Mouse (Mus musculus) heart, adult 2 months (tissue): ENCODE measurements around the gene Krtap4-16.
"Not testable (repeated sequence)": the region's sequence is repeated elsewhere in the genome, so short reads cannot be mapped to it uniquely, and the experiment has no call there.

ENCODE experiments used
- CTCF ChIP-seq: fragments of 200-600 bp; IDR thresholded peaks from 2 replicates; pipeline ENCODE4 v1.8.1; 2022; ENCODE audit warnings: antibody characterized with exemption, mild to moderate bottlenecking, moderate library complexity
- POLR2A ChIP-seq: fragments of 200-500 bp; IDR thresholded peaks from 2 replicates; pipeline ENCODE4 v1.6.1; 2011; ENCODE audit warnings: mild to moderate bottlenecking, low read depth, low read length, control low read depth; ENCODE audit not compliant: insufficient read depth

DNA sequence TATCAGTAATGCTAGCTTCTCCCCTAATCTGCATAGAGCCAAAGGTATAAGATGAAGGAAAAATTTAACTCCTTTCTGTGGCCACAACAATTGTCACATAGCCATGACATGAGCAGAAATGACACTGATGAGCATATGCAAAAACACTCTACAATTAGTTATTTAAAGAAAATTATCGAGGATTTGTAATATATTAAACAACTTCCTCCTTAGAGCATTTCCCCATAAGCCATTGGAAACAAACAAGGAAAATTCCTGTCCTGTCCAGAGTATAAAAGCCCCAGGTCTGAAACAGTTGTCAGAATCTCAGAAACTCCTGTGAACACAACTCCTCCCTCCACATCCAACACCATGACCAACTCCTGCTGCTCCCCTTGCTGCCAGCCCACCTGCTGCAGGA lies 12.8 kb upstream of the Krtap4-16 start, which contains the start of gene Gm11559:
- TF ChIP-seq CTCF, POLR2A: not testable (repeated sequence)
